Mouse (Mus musculus) cerebellum, postnatal 10 days (tissue): ENCODE data around the gene Tas2r125.
"Not testable (repeated sequence)": the region's sequence is repeated elsewhere in the genome, so short reads cannot be mapped to it uniquely, and the experiment has no call there.

Source experiments
- DNase-seq, 2 experiments: peaks; one replicate each; pipeline ENCODE4 v3.0.0; 2021; ENCODE audit warnings: mixed read lengths in 2 of 2

Gene Tas2r125

GRCm38 (mm10) chr6:132909351-132909750 lies at the start of gene Tas2r125:
Gene Tas2r125, plus strand, starts transcription at chr6:132909651.
- no peak for DNase-seq

- no peak for DNase-seq
Measured at GRCm38 (mm10) chr6:132867708-132868107, 41.7 kb upstream of the Tas2r125 start, which contains the start of gene Tas2r110. Gene Tas2r110, plus strand, starts transcription at chr6:132868008.

- DNase-seq, result no peak
Measured at GRCm38 (mm10) chr6:132892711-132893110, 16.7 kb upstream of the Tas2r125 start, which contains the start of gene Tas2r113. Gene Tas2r113, plus strand, starts transcription at chr6:132893011.

- DNase-seq, result not testable (repeated sequence)
Measured at GRCm38 (mm10) chr6:132941376-132941775, 31.9 kb downstream of the Tas2r125 start.

GRCm38 (mm10) chr6:132950802-132951201 lies 41.4 kb downstream of the Tas2r125 start, which contains the start of gene Tas2r129:
Gene Tas2r129, plus strand, starts transcription at chr6:132951102.
- no peak for DNase-seq

GRCm38 (mm10) chr6:132957819-132958218 lies 48.4 kb downstream of the Tas2r125 start, which contains the start of gene Tas2r131:
Gene Tas2r131, minus strand, starts transcription at chr6:132957919.
- no peak for DNase-seq
